13 mouse cellular contexts compared by ENCODE assay signal in genomic region chr8:95127658-95128057, GRCm38 (mm10). TPM values are rescaled to one million over a fixed set of nuclear protein-coding genes. Genes with fewer than 3 reads are reported as not detected.
A peak's percentile ranks its signal among the peaks of the same experiment; 100 is the strongest.
DNase-seq lines count a peak whose midpoint lies in the region; ATAC-seq and TF ChIP-seq lines count a peak whose summit lies in the region.
"Had no signal": no experiment of that assay in that cellular context is flagged by ENCODE, and none has a peak within 500 bp of the region (broad histone marks: within the 10 kb centered on the region; RNA-seq: fewer than 3 reads in every experiment).

No protein-coding gene starts in this region.

- peak; percentile 61; the same call in 1 of the 2 replicates for ATAC-seq in neural tube, embryonic 12.5 days (ENCODE audit: low FRiP score, low read depth)

- peak; percentile 41 for DNase-seq in kidney, adult 2 months
- no peak for DNase-seq in kidney, postnatal 10 days
- no peak for DNase-seq in neural tube, embryonic 10.5 days (ENCODE audit: extremely low spot score, low spot score)
- DNase-seq in kidney, postnatal 25 days = peak; percentile 22 to 66
- DNase-seq in left cerebral cortex, postnatal 14 days (ENCODE audit: low spot score in 2 of 2) = no peak
- DNase-seq in gastrocnemius, postnatal 4 days (ENCODE audit: low spot score in 2 of 2) = no peak
- DNase-seq: adrenal gland, postnatal 10 days; lung, postnatal 10 days; thymus, postnatal 4 days had no signal

- no peak overlapping the region for H3K9ac ChIP-seq in neural tube, embryonic 12.5 days
- H3K9ac ChIP-seq: midbrain, embryonic 12.5 days; stomach, embryonic 15.5 days had no signal

- no peaks in the 10 kb centered on the region for H3K9me3 ChIP-seq in neural tube, embryonic 12.5 days
- H3K9me3 ChIP-seq: limb, embryonic 15.5 days; midbrain, embryonic 12.5 days; stomach, embryonic 15.5 days had no signal

- no peak for TF ChIP-seq CTCF in kidney, adult 2 months (conservative IDR thresholded peaks at IDR 0.05; ENCODE audit: insufficient read depth, insufficient read length, low read depth, low read length)

- intact Hi-C loops in left cerebral cortex, postnatal 14 days (cut with DNase I) = no loop called here

- peaks cover 27% of the 10 kb centered on the region for H3K4me1 ChIP-seq in kidney, adult 2 months (ENCODE audit: control insufficient read depth, insufficient read depth, low read length)
- peaks cover 3% of the 10 kb centered on the region; the same call in 1 of the 2 replicates for H3K4me1 ChIP-seq in neural tube, embryonic 12.5 days
- H3K4me1 ChIP-seq: midbrain, embryonic 12.5 days had no signal

- H3K36me3 ChIP-seq in kidney, adult 2 months (ENCODE audit: control insufficient read depth, insufficient read depth, low read length) = no peaks in the 10 kb centered on the region; the same call in 1 of the 2 replicates
- H3K36me3 ChIP-seq in neural tube, embryonic 12.5 days = no peaks in the 10 kb centered on the region
- H3K36me3 ChIP-seq: midbrain, embryonic 12.5 days had no signal

- H3K4me2 ChIP-seq in neural tube, embryonic 12.5 days (replicated peaks) = no peak overlapping the region
- H3K4me2 ChIP-seq: limb, embryonic 15.5 days; midbrain, embryonic 12.5 days; stomach, embryonic 15.5 days had no signal

- 36% methylated on average over 9 of the region's 9 CpGs for WGBS in kidney, adult 2 months
- 71% methylated on average over 9 of the region's 9 CpGs for whole genome bisulfite sequencing in neural tube, embryonic 12.5 days

- H3K27ac ChIP-seq in kidney, adult 2 months (ENCODE audit: insufficient read depth, low read depth, low read length) = 0 out of 2 replicates have a peak overlapping the region, but pooled peaks have one; percentile 0
- H3K27ac ChIP-seq in neural tube, embryonic 12.5 days = no peak overlapping the region
- H3K27ac ChIP-seq: limb, embryonic 15.5 days; midbrain, embryonic 12.5 days; stomach, embryonic 15.5 days had no signal

- H3K27me3 ChIP-seq in kidney, adult 2 months (replicated peaks; ENCODE audit: control insufficient read depth, insufficient read depth, low read length) = no peaks in the 10 kb centered on the region
- no peaks in the 10 kb centered on the region for H3K27me3 ChIP-seq in neural tube, embryonic 12.5 days (replicated peaks)
- H3K27me3 ChIP-seq: limb, embryonic 15.5 days; stomach, embryonic 15.5 days had no signal

- no peak overlapping the region for H3K4me3 ChIP-seq in kidney, adult 2 months (ENCODE audit: insufficient read depth, low read depth, low read length)
- no peak overlapping the region for H3K4me3 ChIP-seq in neural tube, embryonic 12.5 days
- H3K4me3 ChIP-seq: limb, embryonic 15.5 days; midbrain, embryonic 12.5 days; stomach, embryonic 15.5 days had no signal

- no peak for TF ChIP-seq POLR2A in kidney, adult 2 months (IDR thresholded peaks at IDR 0.05; ENCODE audit: low read depth, low read length)

RNA-seq across cellular contexts. Expression of gene Katnb1, which starts 46.7 kb away (rescaled TPM):
- 22.2 and 23.7 TPM in 2 replicates for polyA plus RNA-seq in kidney, adult 2 months (2012; rRNA removed)
- 32.0 and 38.7 TPM in 2 replicates for polyA plus RNA-seq in neural tube, embryonic 12.5 days (2016; fragmentation: Nextera tagmentation; extraction: Ambion mirVana)
- total RNA-seq in left cerebral cortex, postnatal 14 days (2021) = 10 to 100 TPM; 43.9 to 47.2 TPM
- 10 to 100 TPM; 13.3 to 13.8 TPM for total RNA-seq in gastrocnemius, postnatal 4 days (2021)

Comparison
In these comparisons a context has a peak if more than half of its experiments do, and no peak if none do; other contexts are left out.
1. DNase-seq: peak in kidney, adult 2 months (single experiment) and kidney, postnatal 25 days (2 of 2); none in kidney, postnatal 10 days (single experiment), neural tube, embryonic 10.5 days (single experiment), left cerebral cortex, postnatal 14 days (0 of 2) and gastrocnemius, postnatal 4 days (0 of 2).